Mouse (Mus musculus): ENCODE measurements around the gene Lyl1. TPM values are rescaled to one million over a fixed set of nuclear protein-coding genes. Genes with fewer than 3 reads are reported as not detected.

The Lyl1 gene
- polyA plus RNA-seq, 1 experiment from 2014 or later, result 9.7 TPM

Other genes with a start within 250 kb of the Lyl1 start
- gene Ier2, start 38.6 kb upstream of the Lyl1 start, polyA plus RNA-seq (2015; fragmentation: Nextera tagmentation; extraction: Ambion mirVana), result 86.4 and 90.3 TPM in 2 replicates
- 56.2 and 63.9 TPM in 2 replicates for gene Trmt1, start 15.2 kb upstream of the Lyl1 start, polyA plus RNA-seq (2015; fragmentation: Nextera tagmentation; extraction: Ambion mirVana)
- 15.8 and 17.4 TPM in 2 replicates for gene Nacc1, start 13.6 kb upstream of the Lyl1 start, polyA plus RNA-seq (2015; fragmentation: Nextera tagmentation; extraction: Ambion mirVana)
- gene G430095P16Rik, start 21.6 kb downstream of the Lyl1 start, polyA plus RNA-seq (2015; fragmentation: Nextera tagmentation; extraction: Ambion mirVana), result 3.5 and 4.1 TPM in 2 replicates
- 28.7 and 29.3 TPM in 2 replicates for gene Nfix, start 98.9 kb downstream of the Lyl1 start, polyA plus RNA-seq (2015; fragmentation: Nextera tagmentation; extraction: Ambion mirVana)
- gene Dand5, start 121.4 kb downstream of the Lyl1 start, polyA plus RNA-seq (2015; fragmentation: Nextera tagmentation; extraction: Ambion mirVana), result 6.3 and 6.9 TPM in 2 replicates
- 52.7 and 54.5 TPM in 2 replicates for gene Gadd45gip1, start 130.1 kb downstream of the Lyl1 start, polyA plus RNA-seq (2015; fragmentation: Nextera tagmentation; extraction: Ambion mirVana)
- 115 and 130 TPM in 2 replicates for gene Rad23a, start 139.2 kb downstream of the Lyl1 start, polyA plus RNA-seq (2015; fragmentation: Nextera tagmentation; extraction: Ambion mirVana)
- gene Calr, start 145.5 kb downstream of the Lyl1 start, polyA plus RNA-seq (2015; fragmentation: Nextera tagmentation; extraction: Ambion mirVana), result 938 and 1,051 TPM in 2 replicates
- 89.5 and 90.1 TPM in 2 replicates for gene Farsa, start 155.5 kb downstream of the Lyl1 start, polyA plus RNA-seq (2015; fragmentation: Nextera tagmentation; extraction: Ambion mirVana)
- 56.1 and 63.7 TPM in 2 replicates for gene Syce2, start 170.7 kb downstream of the Lyl1 start, polyA plus RNA-seq (2015; fragmentation: Nextera tagmentation; extraction: Ambion mirVana)
- 42.6 and 45.9 TPM in 2 replicates for gene Gcdh, start 192.5 kb downstream of the Lyl1 start, polyA plus RNA-seq (2015; fragmentation: Nextera tagmentation; extraction: Ambion mirVana)
- gene Klf1, start 200.5 kb downstream of the Lyl1 start, polyA plus RNA-seq (2015; fragmentation: Nextera tagmentation; extraction: Ambion mirVana), result 14.8 and 39.3 TPM in 2 replicates
- 12.3 and 14.2 TPM in 2 replicates for gene Dnase2a, start 207.1 kb downstream of the Lyl1 start, polyA plus RNA-seq (2015; fragmentation: Nextera tagmentation; extraction: Ambion mirVana)
- 1.9 and 2.2 TPM in 2 replicates for gene Mast1, start 235.9 kb downstream of the Lyl1 start, polyA plus RNA-seq (2015; fragmentation: Nextera tagmentation; extraction: Ambion mirVana)
- 0.28 and 0.64 TPM in 2 replicates for gene Rtbdn, start 245.5 kb downstream of the Lyl1 start, polyA plus RNA-seq (2015; fragmentation: Nextera tagmentation; extraction: Ambion mirVana)